Mouse (Mus musculus) heart, embryonic 16.5 days (tissue): ENCODE data around the gene Rpia. TPM values are rescaled to one million over a fixed set of nuclear protein-coding genes. Genes with fewer than 3 reads are reported as not detected.
"Not testable (repeated sequence)": the region's sequence is repeated elsewhere in the genome, so short reads cannot be mapped to it uniquely, and the experiment has no call there.

Experiments used
- ATAC-seq: fragments of 200-750 bp; cut with Nextera tagmentation; replicated peaks from 2 replicates; pipeline ENCODE4 v1.8.0; 2017; ENCODE audit warnings: moderate number of reproducible peaks; ENCODE audit not compliant: insufficient read depth, low FRiP score; ENCODE audit errors: extremely low read depth
- H3K27ac ChIP-seq: fragments of 300-500 bp; sonication (generic); 2 replicates; pipeline ENCODE4 v1.5.1; 2014; ENCODE audit warnings: mild to moderate bottlenecking, low read length, control low read depth, moderate library complexity
- H3K27me3 ChIP-seq: fragments of 300-500 bp; sonication (generic); 2 replicates; pipeline ENCODE4 v1.6.1; 2014; ENCODE audit warnings: low read length, mixed read lengths; ENCODE audit not compliant: control insufficient read depth, insufficient read depth
- H3K36me3 ChIP-seq: fragments of 300-500 bp; sonication (generic); 2 replicates; pipeline ENCODE4 v1.6.1; 2014; ENCODE audit not compliant: control insufficient read depth, insufficient read depth
- H3K4me1 ChIP-seq: fragments of 300-500 bp; sonication (generic); 2 replicates; pipeline ENCODE4 v1.6.1; 2014; ENCODE audit warnings: low read length, mixed read lengths; ENCODE audit not compliant: control insufficient read depth, insufficient read depth
- H3K4me2 ChIP-seq: fragments of 300-500 bp; sonication (generic); 2 replicates; pipeline ENCODE4 v1.6.1; 2014; ENCODE audit warnings: low read depth, mild to moderate bottlenecking, control low read depth, low read length
- H3K4me3 ChIP-seq: fragments of 300-500 bp; sonication (generic); 2 replicates; pipeline ENCODE4 v1.5.1; 2014; ENCODE audit warnings: mild to moderate bottlenecking, control low read depth, low read length
- H3K9ac ChIP-seq: fragments of 300-500 bp; sonication (generic); 2 replicates; pipeline ENCODE4 v1.6.1; 2014; ENCODE audit warnings: low read length, control low read depth
- H3K9me3 ChIP-seq: fragments of 300-500 bp; sonication (generic); replicated peaks from 2 replicates; pipeline ENCODE4 v1.6.1; 2016; ENCODE audit warnings: low read length; ENCODE audit not compliant: control insufficient read depth
- WGBS: fragments of 180-500 bp; shearing (Covaris S2); extraction: QIAGEN DNeasy Blood & Tissue Kit; methylation state at CpG from one replicate; pipeline ENCODE4 v1.1.7; 2014; 5-methylcytosine and 5-hydroxymethylcytosine counted together
- polyA plus RNA-seq: library from polyadenylated mRNA; unstranded; fragments of >200 nt; fragmentation: Nextera tagmentation; extraction: Ambion mirVana; gene quantifications from 2 replicates; pipeline ENCODE4 v1.2.1, GENCODE M21; 2015

The Rpia gene
- polyA plus RNA-seq, 1 experiment from 2014 or later: 1.6 TPM

DNA sequence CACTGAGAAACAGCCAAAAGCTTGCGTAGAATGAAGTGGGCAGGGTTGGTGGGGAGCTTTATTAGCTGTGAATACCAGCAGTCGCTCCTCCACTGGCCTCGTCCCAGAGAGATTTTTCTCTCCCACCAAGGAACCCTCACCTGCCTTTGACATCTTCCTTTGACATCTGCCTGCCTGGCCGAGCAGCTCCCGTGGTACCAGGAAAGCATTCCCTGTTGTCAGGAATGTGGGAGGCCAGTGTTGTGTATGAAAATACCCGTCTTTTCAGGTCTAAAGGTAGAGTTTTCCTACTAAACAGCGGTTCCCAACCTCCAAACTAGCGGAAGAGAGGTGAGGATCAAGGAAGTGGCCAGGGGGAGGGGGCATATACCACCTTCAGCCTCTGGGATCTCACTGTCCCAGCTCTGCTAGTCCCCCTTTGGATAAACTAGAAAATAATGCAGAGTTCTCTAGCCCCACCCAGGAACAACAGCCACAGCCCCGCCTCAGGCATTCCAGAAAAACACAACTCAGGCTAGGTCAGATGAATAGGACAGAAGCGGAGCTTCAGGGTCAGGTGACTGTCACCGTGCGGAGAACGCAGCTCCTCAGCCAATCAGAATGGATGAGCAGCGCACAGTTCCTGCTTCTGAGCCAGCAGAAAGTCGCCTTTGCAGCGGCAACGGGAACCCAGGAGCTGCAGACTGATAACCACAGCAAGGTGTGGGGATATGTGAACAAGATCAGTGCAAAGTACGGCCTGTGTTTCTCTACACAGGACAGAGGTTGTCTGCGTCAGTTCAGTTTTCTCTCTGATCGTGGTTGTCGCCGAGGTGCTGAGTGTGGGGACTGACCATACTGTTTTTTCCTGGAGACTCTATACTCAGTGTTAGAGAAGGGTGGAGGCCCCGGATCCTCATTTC is 32.3 kb upstream of the Rpia start:
- ATAC-seq: peak; percentile 90
- peak overlapping the region; percentile 55 for H3K4me3 ChIP-seq
- H3K4me1 ChIP-seq: peaks cover 10% of the 10 kb centered on the region
- H3K9me3 ChIP-seq: peaks cover 3% of the 10 kb centered on the region; the same call in 1 of the 2 replicates
- peak overlapping the region; percentile 76 for H3K9ac ChIP-seq
- peak overlapping the region; percentile 80 for H3K4me2 ChIP-seq
- no peaks in the 10 kb centered on the region for H3K27me3 ChIP-seq
- no peaks in the 10 kb centered on the region for H3K36me3 ChIP-seq
- 7% methylated on average over 23 of the region's 23 CpGs for WGBS
- peak overlapping the region; percentile 92 for H3K27ac ChIP-seq

DNA sequence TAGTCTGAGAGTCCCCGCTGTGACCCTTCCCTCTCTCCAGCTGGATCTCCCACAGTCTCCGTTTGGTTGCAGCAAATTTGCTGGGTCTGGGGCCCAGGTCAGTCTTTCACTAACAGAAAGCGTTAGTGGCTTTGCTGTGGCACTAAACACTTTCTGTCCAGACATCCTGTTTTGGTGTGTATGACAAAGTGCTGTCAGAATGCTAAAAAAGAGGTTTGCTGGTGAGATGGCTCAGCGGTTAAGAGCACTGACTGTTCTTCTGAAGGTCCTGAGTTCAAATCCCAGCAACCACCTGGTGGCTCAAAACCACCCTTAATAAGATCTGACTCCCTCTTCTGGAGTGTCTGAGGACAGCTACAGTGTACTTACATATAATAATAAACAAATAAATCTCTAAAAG is 31.2 kb upstream of the Rpia start:
- H3K4me3 ChIP-seq, H3K4me2 ChIP-seq, H3K27ac ChIP-seq, H3K27me3 ChIP-seq, H3K36me3 ChIP-seq, H3K9me3 ChIP-seq, ATAC-seq, H3K9ac ChIP-seq: not testable (repeated sequence)
- H3K4me1 ChIP-seq: peaks cover 10% of the 10 kb centered on the region
- 76% methylated on average over 4 of the region's 4 CpGs for WGBS

DNA sequence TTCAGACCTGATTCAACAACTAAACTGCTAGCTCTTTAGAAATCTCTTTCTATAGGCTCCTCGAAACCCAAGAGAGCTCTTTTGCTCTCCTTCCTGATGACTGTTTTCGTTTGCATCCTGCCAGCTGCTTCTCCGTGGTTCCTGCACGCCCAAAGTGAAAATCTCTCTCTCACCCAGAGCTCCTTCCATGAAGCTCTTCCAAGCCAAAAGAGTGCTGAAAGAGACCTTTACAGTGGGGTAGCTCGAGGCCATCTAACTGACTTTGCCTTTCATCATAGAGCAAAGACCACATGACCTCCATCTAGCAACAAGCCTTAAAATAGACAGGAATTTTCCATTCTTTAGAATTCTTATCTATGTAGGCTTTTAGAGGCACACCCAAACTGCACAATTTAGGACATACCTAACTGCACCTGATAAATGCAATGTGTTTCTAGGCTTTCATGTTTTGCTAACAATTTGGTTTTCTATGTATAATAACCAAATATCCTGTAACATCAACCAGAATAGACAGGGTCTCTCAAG is 30.4 kb upstream of the Rpia start:
- H3K36me3 ChIP-seq: no peaks in the 10 kb centered on the region
- H3K4me3 ChIP-seq: no peak overlapping the region
- no peak overlapping the region for H3K4me2 ChIP-seq
- 34% methylated on average over 5 of the region's 5 CpGs for whole genome bisulfite sequencing
- H3K9me3 ChIP-seq: peaks cover under 1% of the 10 kb centered on the region; the same call in 1 of the 2 replicates
- no peak for ATAC-seq
- H3K27me3 ChIP-seq: no peaks in the 10 kb centered on the region
- peak overlapping the region; percentile 71 for H3K27ac ChIP-seq
- peaks cover 10% of the 10 kb centered on the region for H3K4me1 ChIP-seq
- H3K9ac ChIP-seq: no peak overlapping the region

DNA sequence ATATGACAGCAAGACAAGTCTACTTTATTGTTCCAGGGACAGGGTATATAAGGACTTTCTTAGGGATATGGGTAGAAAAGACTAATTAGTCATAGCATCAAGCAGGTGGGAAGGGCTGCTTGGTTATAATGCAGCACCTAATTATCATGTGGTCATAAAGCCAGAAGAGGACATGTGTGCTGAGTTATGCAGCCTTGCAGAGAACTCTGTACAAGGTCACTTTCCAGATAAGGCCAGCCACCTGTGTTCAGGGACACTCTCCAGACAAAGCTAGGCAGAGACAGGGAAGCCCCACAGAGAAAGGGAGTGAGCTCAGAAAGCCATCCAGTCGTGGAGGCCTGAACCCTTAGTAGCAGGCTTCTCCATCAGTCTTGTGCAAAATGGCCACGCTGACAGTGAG is 29.5 kb upstream of the Rpia start:
- Histone ChIP-seq H3K9ac (no peak overlapping the region), H3K4me2 (no peak overlapping the region), H3K27ac (peak overlapping the region; percentile 49), H3K4me3 (no peak overlapping the region), H3K9me3 (no peaks in the 10 kb centered on the region), H3K4me1 (peaks cover 10% of the 10 kb centered on the region), H3K27me3 (no peaks in the 10 kb centered on the region), H3K36me3 (no peaks in the 10 kb centered on the region)
- 56% methylated on average over 2 of the region's 2 CpGs for WGBS
- no peak for ATAC-seq

DNA sequence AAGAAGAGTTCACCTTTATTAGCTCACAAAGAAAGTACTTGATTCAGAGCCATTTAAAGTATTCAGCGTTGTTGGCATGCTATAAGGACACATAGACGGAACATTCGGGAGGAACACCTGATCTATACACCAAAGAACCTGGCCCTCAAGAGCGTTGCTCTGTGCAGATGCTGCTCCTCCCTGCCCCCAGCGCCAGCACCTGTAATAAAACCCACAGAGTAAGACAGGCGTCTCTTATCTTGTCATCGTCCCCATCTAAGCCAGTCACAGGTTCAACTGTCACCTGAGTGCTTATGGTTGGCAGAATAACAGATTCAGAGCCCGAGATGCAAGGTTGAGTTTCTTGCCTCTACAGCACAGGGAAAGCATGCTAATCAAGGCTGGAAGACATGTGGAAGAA is 23.4 kb upstream of the Rpia start:
- Histone ChIP-seq H3K27ac (no peak overlapping the region), H3K36me3 (no peaks in the 10 kb centered on the region), H3K9me3 (no peaks in the 10 kb centered on the region), H3K4me2 (no peak overlapping the region), H3K9ac (no peak overlapping the region), H3K4me1 (peaks cover 9% of the 10 kb centered on the region), H3K27me3 (no peaks in the 10 kb centered on the region), H3K4me3 (no peak overlapping the region)
- peak; percentile 59 for ATAC-seq
- 76% methylated on average over 8 of the region's 8 CpGs for WGBS

DNA sequence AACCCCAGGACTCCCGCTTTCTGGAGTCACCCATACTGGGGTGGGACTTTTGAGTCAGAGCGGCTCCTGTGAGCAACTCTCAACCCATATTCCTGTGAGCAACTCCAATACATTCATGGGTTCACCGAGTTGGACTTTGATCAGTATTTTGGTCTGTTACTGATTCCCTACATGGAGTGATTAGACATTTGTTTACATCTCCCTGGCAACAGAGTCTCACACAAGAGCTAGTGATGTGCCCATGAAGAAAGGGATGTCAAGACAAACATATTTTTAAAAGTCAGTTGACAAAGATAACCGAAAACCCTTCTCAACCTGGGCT is 22.6 kb upstream of the Rpia start:
- Histone ChIP-seq H3K4me1 (peaks cover 9% of the 10 kb centered on the region), H3K27me3 (no peaks in the 10 kb centered on the region), H3K9ac (no peak overlapping the region), H3K36me3 (no peaks in the 10 kb centered on the region), H3K27ac (no peak overlapping the region), H3K4me3 (no peak overlapping the region), H3K4me2 (no peak overlapping the region), H3K9me3 (no peaks in the 10 kb centered on the region)
- WGBS: 79% methylated on average over 4 of the region's 4 CpGs
- ATAC-seq: no peak

DNA sequence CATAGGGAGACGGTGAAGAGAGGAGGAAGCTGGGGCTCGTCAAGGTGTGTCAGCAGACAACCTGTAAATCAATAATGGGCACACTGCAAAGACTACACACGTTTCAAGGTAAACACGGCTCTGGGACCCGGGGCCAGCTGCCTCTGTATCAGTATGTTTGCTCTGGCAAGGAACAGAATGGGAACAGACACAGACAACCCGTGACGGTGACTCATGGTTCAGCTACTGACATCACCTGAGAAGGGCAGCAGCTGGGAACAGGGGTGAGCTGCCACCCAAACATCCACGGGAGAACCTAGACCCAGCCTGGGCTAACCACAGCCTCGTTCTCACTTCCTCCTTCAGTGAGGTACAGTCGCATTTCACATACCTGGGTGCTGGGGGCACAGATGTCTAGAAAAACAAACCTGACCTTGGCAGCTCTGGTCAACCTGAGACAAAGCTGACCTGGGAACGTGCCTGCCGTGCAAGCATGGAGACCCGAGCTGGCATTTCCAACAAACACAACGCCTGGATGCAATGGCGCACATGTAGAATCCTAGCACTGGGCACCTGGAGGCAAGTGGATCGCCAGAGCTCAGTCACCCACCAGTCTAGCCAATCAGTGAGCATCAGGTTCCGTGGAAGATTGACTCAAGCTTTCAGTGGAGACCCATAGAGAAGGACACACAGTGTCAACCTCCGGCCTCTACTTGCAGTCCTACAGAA is 22.0 kb upstream of the Rpia start:
- Histone ChIP-seq H3K4me2 (no peak overlapping the region), H3K36me3 (no peaks in the 10 kb centered on the region), H3K27me3 (no peaks in the 10 kb centered on the region), H3K27ac (no peak overlapping the region), H3K9ac (no peak overlapping the region), H3K9me3 (no peaks in the 10 kb centered on the region), H3K4me3 (no peak overlapping the region), H3K4me1 (peaks cover 12% of the 10 kb centered on the region)
- peak; percentile 53; the same call in 1 of the 2 replicates for ATAC-seq
- 74% methylated on average over 18 of the region's 18 CpGs for WGBS

DNA sequence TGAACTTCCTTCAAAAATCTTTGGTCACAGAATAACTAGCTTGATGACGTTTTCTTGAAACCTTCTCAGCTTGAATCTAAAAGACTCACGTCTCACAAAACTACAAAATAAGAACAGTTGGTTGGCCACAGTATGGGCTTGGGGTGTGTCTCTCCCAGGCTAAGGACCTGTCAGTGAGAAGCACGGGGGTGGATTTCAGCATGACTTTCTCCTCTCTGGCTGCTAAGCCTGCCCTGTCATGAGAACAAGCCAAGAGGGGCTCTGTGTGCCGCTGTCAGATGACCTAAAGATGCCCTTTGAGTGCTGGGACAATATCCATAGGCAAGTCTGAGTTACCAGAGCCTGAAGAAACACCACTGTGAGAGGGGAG is 20.5 kb upstream of the Rpia start:
- Histone ChIP-seq H3K4me1 (peaks cover 12% of the 10 kb centered on the region), H3K27ac (peak overlapping the region; percentile 33), H3K36me3 (no peaks in the 10 kb centered on the region), H3K4me2 (no peak overlapping the region), H3K27me3 (no peaks in the 10 kb centered on the region), H3K9me3 (no peaks in the 10 kb centered on the region), H3K4me3 (no peak overlapping the region), H3K9ac (peak overlapping the region; percentile 5; the same call in 1 of the 2 replicates)
- 15% methylated on average over 4 of the region's 4 CpGs for WGBS
- no peak; the same call in 1 of the 2 replicates for ATAC-seq
